Mouse (Mus musculus): Measurements from ENCODE around the gene Gtf2h3.
"Not testable (repeated sequence)": the region's sequence is repeated elsewhere in the genome, so short reads cannot be mapped to it uniquely, and the experiment has no call there.

Gene Gtf2h3

DNA sequence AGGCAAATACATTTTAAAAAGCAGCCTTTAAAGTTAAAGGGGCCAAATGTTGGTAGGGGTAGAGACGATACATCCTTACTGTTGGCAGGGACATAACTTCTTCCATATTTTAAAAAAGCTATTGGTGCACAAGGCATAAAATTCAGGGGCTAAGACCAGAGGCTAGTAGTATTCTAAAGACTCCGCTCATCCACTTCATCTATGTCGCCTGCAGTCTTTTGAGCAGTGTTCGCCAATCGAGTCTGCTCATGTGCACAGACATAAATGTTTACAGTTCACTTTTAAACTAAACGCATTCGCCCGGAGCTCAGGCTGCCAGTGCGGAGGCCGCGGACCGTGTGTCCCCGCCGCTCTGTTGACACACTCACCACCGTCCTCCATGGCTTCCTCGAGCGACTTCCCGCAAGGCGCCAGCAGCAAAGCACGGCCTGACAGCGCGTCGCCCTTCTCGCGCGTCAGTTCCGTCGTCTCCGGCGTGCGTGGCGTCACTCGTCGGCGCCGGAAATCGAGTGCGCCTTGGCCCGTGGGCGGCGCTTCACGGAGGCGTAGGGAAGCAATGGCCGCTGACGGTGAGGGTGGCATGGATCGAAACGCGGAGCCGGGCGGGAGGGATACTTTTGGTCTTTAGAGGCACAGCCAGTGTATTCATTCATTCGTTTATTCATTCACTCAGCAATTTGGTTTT lies at the start of gene Gtf2h3, which contains the start of gene Eif2b1:
Gene Gtf2h3 (plus strand): TSS at position 508 of the 685 bp plus-strand sequence.
Gene Eif2b1 (minus strand): TSS at position 499 of the 685 bp plus-strand sequence.
- peak; percentile 92 for DNase-seq (ENCODE audit: low read depth, low spot score)

DNA sequence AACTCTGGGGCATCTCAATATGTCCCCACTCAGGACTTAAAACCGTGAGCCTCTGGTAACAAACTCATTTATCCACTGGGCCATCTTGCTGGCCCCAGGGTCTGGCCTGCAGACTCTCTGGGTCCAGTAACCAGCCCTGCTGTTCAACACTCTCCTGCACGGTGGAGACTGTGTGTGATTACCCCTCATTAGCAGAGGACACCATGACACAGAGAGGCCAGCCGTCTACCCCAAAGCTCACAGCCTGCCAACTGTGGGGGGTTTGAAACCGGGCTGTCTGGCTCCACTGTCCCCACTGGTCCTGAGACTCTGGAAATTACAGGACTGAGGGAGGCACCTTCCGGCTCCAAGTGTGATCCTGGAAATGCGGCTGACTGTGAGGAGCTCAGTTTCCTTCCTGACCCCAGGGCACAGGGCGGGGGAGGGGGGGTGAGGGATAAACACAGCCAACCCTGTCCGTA lies 49.7 kb upstream of the Gtf2h3 start:
- DNase-seq (ENCODE audit: low read depth, low spot score), result no peak

DNA sequence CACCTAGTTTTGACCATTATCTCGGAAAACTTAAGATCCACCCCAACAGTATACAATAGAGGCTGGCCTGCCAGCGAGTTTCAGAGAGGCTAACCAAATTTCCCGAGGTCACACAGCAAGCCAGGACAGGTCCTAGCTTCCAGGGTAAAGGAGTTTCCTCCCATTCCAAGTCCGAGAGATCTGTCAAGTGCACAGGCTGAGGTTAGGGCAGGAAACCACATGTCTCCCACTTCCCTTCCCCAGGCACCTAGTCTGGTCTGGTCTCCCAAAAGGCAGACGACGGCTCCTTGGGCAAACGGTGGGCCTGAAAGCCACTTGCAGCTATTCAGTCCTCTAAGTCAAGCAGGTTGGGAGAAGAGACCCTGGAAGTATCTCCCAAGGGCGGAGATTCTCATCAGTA lies 49.2 kb upstream of the Gtf2h3 start:
- DNase-seq (ENCODE audit: low read depth, low spot score), result no peak

DNA sequence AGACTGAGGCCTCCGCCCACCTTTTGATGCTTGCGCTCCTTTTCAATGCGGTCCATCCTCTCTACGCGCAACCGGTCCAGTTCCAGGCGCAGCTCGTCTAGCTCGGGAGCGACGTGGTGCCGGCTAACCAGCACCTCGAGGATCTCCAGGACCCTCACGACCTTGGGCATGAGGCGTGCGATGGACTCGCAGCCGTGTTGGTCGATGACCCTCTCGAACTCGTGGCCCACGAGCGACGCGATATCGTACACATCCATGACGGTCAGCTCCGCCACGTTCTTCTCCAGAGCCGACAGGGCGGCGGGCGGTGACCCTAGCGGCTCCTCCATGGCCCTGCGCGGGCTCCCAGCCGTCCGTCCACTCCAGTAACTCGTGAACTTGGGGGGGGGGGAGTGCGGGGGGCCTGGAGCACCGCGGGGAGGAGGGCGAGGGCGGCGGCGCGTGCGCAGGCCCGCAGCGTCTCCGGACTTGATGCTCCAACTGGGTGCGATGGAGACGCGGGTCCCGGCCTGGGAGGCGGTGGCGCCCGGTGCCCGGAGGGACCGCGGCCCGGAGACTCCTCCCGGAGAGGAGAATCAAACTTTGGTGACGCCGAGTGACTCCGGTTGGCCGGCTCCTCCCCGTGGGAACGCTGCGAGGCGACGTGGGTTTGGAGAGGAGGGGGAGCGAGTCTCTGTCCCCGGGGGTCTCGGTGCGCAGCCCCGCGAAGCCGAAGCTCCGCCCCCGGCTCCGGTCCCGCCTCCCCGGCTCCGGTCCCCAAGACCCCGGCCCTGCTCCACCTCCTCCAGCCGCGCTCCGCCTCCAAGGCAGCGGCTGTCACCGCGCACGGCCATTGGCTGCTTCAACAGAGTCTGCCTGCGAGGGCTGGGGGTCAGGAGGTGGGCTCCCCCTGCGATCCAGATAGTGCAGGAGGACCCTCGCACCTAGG lies 48.0 kb upstream of the Gtf2h3 start, which contains the start of gene Rilpl1:
Gene Rilpl1 (minus strand): TSS at position 737 of the 928 bp plus-strand sequence.
- peak; percentile 71 for DNase-seq (ENCODE audit: low read depth, low spot score)

DNA sequence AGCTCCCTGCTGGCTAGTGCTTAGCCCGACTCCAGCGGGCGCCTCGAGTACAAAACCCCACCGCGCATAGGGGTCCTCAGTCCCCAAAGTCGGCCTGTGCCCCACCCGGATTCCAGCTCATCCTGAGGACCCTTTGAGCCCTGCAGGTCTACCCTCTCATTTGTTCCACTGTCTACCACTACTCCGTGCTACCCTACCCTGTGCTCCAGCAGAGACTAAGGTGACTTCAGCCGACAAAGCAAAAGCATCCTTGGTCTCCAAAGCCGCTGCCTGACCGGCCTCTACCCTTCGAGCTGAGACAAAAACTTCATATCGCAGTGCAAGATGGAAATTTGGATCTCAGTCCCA lies 47.4 kb upstream of the Gtf2h3 start:
- no peak for DNase-seq (ENCODE audit: low read depth, low spot score)

DNA sequence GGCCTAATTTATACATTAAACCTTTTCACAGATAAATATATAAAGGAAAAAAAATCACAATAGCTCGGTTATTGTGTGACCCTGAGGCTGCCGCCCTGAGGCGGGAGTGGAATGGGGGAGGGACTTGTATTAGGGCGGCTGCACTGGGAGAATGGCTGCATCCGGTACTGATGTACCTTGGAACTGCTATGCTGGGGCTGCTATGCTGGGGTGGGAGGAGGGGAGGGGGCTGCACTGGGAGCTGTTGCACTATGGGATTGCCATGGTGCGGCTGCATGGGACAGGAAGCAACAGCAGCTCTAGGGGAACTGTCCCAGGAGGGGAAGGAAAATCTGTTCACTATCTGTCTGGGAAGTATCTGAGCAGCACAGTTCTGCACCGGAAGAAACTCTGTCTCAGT lies 46.5 kb upstream of the Gtf2h3 start:
- DNase-seq (ENCODE audit: low read depth, low spot score), result peak; percentile 71

DNA sequence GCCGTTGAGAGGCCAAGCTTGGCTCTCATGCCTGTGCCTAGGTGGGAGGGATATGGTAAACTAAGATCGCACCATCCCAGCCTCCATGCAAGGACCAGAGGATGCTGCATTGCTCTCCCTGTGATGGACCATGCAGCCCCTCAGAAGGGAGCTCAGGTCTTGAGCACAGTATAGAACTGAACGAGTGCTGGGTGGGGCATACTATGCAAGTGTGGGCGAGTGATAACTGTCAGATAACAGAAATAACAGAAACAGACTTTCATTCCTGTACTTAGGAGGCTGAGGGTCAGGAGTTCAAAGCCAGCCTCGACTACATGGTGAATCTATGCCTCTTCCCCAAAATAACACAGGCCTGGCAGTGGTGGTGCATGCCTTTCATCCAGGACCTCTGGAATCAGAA lies 43.9 kb upstream of the Gtf2h3 start:
- no peak for DNase-seq (ENCODE audit: low read depth, low spot score)

DNA sequence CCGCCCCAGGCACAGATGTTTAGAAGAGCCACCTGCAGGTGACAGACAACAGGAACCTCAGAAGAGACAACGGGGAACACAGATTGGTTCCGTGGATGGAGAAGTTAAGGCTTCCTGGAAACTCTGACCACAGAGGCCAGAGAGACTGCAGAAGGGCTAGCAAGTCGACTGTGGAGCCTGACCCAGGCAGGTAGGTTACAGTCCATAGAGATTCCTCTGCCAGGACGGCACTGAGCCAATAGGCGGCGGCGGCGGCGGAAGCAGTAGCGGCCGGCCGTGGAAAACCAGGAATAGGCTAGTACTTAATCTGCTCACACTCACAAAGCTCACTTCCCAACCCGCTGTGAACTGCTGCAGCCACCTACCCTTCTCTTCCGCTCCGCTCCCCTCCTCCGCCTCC lies 42.2 kb upstream of the Gtf2h3 start:
- peak; percentile 62 for DNase-seq (ENCODE audit: low read depth, low spot score)

DNA sequence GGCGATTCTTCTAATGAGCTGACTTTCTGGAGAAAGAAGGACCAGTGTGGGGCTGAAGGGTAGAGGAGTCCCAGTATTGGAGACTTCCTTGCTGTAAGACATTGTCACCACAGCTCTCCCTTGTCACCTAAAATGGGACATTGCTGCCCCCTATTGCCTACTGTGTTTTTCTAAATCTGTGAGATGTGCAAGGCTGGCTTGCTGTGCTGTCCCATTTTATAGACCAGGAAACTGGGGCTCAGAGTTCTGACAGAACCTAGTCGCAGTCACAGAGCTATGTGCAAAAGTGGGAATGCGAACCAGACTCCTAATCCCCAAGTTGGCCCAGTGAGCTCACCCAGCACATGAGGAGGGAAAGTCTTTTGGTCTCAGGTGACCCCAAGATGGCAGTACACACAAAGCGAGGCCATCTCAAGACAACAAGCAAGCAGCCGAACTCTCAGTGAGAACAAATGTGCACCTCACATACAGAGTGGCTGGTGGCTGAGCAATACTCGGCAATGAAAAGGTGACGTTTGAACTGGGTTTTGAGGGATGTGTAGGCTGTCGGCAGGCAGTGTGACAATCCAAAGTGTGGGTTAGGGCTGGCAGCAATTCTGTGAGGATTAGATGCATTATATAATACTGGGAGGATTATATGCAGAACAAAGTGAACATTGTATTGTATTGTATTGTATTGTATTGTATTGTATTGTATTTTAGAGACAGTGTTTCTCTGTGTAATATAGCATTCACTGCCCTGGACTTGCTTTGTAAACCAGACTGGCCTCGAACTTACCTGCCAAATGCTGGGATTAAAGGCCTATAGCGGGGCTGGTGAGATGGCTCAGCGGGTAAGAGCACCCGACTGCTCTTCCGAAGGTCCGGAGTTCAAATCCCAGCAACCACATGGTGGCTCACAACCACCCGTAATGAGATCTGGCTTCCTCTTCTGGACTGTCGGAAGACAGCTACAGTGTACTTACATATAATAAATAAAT lies 39.8 kb upstream of the Gtf2h3 start:
- DNase-seq (ENCODE audit: low read depth, low spot score), result peak; percentile 84

DNA sequence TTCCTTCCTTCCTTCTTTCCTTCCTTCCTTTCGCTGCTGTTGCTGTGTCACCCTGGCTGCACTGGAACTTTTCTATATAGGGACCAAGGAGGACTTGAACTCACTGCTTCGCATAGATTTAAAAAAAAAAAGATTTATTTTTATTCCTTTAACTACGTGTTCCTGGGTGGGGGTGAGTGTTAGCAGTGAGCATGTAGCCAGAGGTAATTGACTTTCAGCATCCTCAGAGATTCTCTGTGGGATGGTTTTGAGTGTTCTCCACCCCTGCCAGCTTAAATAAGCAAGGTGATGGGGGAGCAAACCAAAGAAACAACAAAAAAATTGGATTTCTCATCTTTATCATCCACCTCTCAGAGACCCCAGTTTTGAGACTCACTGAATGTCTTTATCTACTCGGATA lies 39.0 kb upstream of the Gtf2h3 start:
- DNase-seq (ENCODE audit: low read depth, low spot score), result no peak

DNA sequence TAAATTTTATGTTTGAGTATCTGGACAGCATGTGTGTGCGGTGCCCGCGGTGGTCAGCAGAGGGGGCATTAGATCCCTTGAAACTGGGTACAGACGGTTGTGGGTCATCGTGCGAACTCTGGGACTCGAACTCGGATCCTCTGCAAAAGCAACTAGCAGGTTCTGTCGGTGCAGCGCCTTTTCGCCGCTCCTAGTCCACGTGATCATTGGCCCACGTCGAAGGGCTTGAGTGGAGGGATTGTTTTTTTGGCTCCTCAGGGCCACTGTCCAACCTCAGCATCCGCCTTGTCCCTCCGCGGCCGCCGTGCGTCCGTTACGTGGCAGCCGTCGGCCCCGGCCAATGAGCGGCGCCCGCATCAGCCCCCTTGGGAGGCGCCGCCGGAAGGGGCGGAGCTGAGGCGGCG lies 38.6 kb upstream of the Gtf2h3 start, which contains the start of gene Tmed2:
Gene Tmed2 (plus strand): TSS at position 313 of the 404 bp plus-strand sequence.
- peak; percentile 97 for DNase-seq (ENCODE audit: low read depth, low spot score)

DNA sequence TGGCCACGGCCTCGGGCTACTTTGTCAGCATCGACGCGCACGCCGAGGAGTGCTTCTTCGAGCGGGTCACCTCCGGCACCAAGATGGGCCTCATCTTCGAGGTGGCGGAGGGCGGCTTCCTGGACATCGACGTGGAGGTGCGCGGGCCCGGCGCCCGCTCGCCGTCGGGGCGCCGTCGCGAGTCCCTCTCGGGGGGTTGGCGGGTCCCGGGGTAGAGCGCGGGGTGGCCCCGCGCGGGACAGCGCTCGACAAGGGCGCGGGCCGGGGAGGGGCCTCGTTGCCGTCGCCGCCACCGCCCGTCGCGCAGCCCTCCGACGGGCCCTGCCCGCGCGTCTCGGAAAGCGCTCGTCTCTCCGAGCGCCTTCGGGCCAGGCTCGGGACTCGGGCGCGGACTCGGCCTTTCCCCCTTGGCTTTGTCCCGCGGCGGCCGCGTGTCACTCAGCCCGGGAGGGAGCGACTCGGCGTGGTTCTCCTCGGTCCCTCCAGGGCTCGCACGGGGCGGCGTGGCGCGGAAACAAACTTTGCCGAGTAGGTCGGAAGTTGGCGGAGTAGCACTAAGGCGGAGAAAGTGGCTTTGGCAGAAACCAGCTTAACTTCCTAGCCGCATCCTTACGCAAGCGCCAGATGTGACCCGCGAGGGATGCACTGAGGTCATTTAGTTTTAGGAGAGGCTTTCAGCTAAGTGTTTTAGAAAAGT lies 37.9 kb upstream of the Gtf2h3 start:
- DNase-seq (ENCODE audit: low read depth, low spot score), result peak; percentile 28

DNA sequence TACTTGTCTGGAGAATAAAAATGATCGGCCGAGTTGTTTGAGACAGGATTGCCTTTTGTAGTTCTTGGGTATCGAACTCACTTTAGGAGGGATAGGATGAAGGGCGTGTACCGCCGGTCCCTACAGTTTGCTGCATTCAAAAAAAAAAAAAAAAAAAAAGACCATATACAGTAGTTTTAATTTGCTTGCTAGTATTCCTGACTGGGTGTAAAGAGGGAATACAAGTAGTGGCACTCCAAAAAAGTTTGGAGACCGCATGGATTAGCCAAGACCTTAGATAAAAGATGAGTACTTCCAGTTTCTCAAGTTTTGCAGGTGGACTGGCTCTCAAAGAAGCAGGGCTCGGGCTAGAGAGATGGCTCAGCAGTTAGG lies 37.4 kb upstream of the Gtf2h3 start:
- no peak for DNase-seq (ENCODE audit: low read depth, low spot score)

DNA sequence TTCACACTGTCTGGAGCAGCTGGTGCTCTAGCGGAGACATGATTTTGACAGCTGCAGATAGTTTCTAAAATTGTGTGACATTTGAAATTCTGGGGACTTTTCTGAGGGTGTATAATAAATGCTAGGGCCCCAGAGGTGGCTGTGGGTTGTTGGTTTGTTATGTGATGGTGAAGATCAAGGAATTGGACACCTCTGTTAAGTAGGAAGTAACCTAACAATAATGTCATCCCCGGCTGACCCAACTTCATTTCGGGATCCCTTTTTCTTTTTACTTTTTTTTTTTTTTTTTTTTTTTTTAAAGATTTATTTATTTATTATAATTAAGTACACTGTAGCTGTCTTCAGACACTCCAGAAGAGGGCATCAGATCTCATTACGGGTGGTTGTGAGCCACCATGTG lies 28.2 kb upstream of the Gtf2h3 start:
- not testable (repeated sequence) for DNase-seq (ENCODE audit: low read depth, low spot score)

DNA sequence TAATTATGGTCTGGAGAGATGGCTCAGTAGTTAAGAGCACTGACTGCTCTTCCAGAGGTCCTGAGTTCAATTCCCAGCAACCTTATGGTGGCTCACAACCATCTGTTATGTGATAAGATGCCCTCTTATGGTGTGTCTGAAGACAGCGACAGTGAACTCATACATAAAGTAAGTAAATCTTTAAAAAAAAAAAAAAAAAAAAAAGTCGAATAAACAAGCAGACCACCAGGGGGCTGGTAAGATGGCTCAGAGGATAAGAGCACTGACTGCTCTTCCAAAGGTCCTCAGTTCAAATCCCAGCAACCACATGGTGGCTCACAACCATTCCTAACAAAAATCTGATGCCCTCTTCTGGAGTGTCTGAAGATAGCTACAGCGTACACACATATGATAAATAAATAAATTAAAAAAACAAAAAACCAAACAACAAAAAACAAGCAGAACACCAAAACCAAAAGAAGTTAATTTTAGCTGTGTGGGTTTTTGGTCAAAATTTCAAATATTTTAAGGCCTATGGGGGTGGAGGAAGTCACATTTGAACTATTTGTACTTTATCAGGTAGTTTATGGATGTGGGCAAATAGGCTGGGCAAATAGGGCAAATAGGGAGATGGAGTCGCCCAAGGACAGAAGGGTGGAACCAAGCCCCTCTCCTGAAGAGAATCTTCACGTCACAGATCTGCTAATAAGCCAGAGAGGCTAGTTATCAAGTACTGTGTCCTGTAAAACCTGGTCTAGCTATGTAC lies 27.4 kb upstream of the Gtf2h3 start:
- peak; percentile 59 for DNase-seq (ENCODE audit: low read depth, low spot score)

DNA sequence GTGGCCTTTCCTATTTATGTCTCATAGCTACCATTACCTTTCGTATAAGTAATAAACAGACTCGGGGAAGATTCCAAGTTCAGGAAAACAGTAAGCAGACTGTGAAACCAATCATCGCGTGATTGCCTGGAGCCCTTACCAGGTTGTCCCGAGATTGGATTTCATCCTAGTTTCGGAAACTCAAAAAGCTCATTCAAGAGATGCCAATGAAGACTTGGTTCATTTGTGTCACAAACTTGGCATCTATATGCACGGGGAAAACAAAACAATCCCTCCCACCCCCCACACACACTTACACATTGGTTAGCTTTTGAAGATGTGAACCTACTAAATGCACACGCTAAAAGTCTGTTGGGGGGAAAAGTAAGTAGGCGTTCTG lies 26.9 kb upstream of the Gtf2h3 start:
- DNase-seq (ENCODE audit: low read depth, low spot score), result no peak

DNA sequence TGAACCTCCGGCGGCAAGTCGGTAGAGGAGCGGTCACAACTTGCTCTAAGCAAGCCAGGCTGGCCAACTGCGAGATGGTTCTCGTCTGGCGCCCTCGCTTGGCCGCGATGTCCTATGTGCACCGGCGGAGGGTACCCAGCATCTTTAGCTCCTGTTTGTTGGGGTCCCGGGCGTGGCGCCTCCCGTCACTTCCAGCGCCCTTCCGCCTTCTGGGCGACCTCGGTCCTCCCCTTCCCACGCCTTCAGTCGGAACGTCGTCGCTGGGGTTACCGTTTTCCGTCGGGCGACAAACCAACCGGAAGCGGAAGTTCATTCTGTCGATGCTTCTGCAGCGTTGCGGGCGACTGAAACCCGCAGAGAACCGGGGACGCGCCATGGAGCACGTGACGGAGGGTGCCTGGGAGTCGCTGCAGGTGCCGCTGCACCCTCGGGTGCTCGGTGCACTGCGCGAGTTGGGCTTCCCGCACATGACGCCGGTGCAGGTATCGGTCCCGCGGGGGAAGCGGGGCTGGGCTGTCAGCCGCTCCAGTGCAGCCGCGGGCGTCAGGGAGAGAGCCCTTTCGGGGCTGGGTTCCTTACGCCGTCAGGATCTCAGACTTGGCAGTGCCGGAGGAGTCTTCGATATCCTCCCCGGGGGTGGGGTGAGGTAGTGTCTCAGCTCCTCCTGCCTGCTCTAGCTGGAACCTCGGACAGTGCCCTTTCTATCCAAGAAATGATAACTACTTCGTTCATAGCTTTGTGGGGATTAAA lies 26.2 kb upstream of the Gtf2h3 start, which contains the start of gene Ddx55:
Gene Ddx55 (plus strand): TSS at position 307 of the 750 bp plus-strand sequence.
- DNase-seq (ENCODE audit: low read depth, low spot score), result peak; percentile 96

DNA sequence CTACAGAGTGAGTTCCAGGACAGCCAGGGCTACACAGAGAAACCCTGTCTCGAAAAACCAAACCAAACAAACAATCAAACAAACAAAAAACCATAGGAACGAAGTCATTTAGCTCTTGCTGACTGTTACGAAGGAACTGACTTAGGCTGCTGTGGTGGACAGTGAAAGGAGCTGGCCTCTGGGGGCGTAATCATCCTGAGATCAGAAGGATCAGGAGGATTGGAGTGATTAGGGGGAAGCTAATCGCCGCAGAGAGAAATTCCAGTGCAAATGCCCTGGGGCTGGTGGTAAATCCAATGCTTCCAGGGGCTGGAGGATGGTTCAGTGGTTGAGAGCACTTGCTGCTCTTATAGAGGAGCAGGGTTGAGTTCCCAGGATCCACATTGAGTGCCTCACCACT lies 25.3 kb upstream of the Gtf2h3 start:
- peak; percentile 49 for DNase-seq (ENCODE audit: low read depth, low spot score)

DNA sequence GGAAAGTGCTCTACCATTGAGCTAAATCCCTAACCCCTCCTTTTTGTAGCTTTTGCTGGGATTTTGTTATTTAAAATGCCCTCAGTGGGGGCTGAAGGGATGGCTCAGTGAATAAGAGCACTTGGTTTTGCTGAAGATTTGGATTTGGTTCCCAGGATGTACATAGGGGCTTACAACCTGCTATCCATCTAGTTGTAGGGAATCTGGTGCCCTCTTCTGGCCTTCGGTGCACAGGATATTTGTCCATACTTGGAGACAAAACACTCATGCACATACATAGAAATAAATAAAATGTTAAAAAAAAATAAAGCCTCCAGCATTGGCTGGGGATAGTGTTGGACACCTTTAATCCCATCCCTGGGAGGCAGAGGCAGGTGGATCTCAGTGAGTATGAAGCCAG lies 23.8 kb upstream of the Gtf2h3 start:
- DNase-seq (ENCODE audit: low read depth, low spot score), result peak; percentile 38

All from ES-CJ7 (cell line).